Mouse (Mus musculus) heart, embryonic 10.5 days (tissue): ENCODE data around the gene Macrod1. TPM values are rescaled to one million over a fixed set of nuclear protein-coding genes. Genes with fewer than 3 reads are reported as not detected.

Experiments used
- DNase-seq: peaks from one replicate; pipeline ENCODE4 v3.0.0-alpha.2; 2017; ENCODE audit warnings: low spot score
- H3K27ac ChIP-seq: fragments of 300-500 bp; sonication (generic); 2 replicates; pipeline ENCODE4 v1.5.1; 2016; ENCODE audit warnings: mild to moderate bottlenecking
- H3K27me3 ChIP-seq: fragments of 300-500 bp; sonication (generic); 2 replicates; pipeline ENCODE4 v1.6.1; 2016; ENCODE audit warnings: mild to moderate bottlenecking; ENCODE audit not compliant: poor library complexity, insufficient read depth, severe bottlenecking
- H3K36me3 ChIP-seq: fragments of 300-500 bp; sonication (generic); 2 replicates; pipeline ENCODE4 v1.6.1; 2016; ENCODE audit warnings: mild to moderate bottlenecking, moderate library complexity
- H3K4me1 ChIP-seq: fragments of 300-500 bp; sonication (generic); 2 replicates; pipeline ENCODE4 v1.6.1; 2016; ENCODE audit warnings: mild to moderate bottlenecking
- H3K4me3 ChIP-seq: fragments of 300-500 bp; sonication (generic); 2 replicates; pipeline ENCODE4 v1.5.1; 2016; ENCODE audit warnings: mild to moderate bottlenecking, moderate library complexity
- H3K9me3 ChIP-seq: fragments of 300-500 bp; sonication (generic); 2 replicates; pipeline ENCODE4 v1.6.1; 2016; ENCODE audit warnings: mild to moderate bottlenecking, moderate library complexity
- WGBS: fragments of 180-500 bp; shearing (Covaris S2); methylation state at CpG from one replicate; pipeline ENCODE4 v1.1.7; 2016; 5-methylcytosine and 5-hydroxymethylcytosine counted together
- polyA plus RNA-seq: library from polyadenylated mRNA; unstranded; fragments of >200 nt; fragmentation: Nextera tagmentation; extraction: Ambion mirVana; gene quantifications from 2 replicates; pipeline ENCODE4 v1.2.1, GENCODE M21; 2016

The Macrod1 gene
- polyA plus RNA-seq, 1 experiment from 2014 or later, result 8.0 TPM

- Histone ChIP-seq H3K4me1 (peaks cover 46% of the 10 kb centered on the region), H3K4me3 (peak overlapping the region; percentile 69), H3K9me3 (no peaks in the 10 kb centered on the region), H3K27me3 (peaks cover 99% of the 10 kb centered on the region), H3K36me3 (no peaks in the 10 kb centered on the region), H3K27ac (no peak overlapping the region)
- WGBS, result 5% methylated on average over 5 of the region's 6 CpGs
- DNase-seq, result no peak
Observed at GRCm38 (mm10) chr19:7164238-7164637, 107.6 kb downstream of the Macrod1 start.

DNA sequence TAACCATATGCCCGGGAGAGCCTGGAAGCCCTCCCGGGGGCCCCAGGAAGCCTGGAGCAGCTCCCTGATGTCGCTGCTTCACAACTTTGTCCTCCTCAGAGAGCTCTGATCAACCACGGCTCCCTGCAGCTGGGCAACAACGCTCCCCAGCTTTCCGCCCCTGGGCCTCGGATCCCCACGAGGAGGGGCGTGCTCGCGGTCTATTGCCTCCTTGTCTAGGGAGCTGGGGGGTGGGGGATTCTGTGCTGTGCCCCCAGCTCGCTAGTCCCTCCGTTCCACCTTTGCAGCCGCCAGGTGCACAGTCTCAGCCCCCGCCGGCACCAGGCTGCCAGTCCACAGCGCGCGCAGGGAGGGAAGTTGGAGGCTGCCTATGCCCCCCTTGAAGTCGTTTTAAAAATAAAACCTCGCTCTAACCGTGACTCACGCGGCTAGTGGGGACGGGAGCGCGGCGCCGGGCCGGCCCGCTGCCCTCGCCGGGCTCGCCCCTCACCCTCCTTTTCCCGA is 108.3 kb downstream of the Macrod1 start:
- no peaks in the 10 kb centered on the region for H3K9me3 ChIP-seq
- WGBS, result 1% methylated on average over 35 of the region's 35 CpGs
- peak overlapping the region; percentile 69 for H3K4me3 ChIP-seq
- H3K27ac ChIP-seq, result peak overlapping the region; percentile 78
- H3K4me1 ChIP-seq, result peaks cover 46% of the 10 kb centered on the region
- peaks cover 98% of the 10 kb centered on the region for H3K27me3 ChIP-seq
- DNase-seq, result no peak
- H3K36me3 ChIP-seq, result no peaks in the 10 kb centered on the region

GRCm38 (mm10) chr19:7165509-7166199 is 109.0 kb downstream of the Macrod1 start:
- H3K4me3 ChIP-seq, result peak overlapping the region; percentile 69
- H3K27me3 ChIP-seq, result peaks cover 96% of the 10 kb centered on the region
- peaks cover 42% of the 10 kb centered on the region for H3K4me1 ChIP-seq
- no peaks in the 10 kb centered on the region for H3K36me3 ChIP-seq
- H3K9me3 ChIP-seq, result no peaks in the 10 kb centered on the region
- no peak for DNase-seq
- under 1% methylated on average over 80 of the region's 105 CpGs for WGBS
- H3K27ac ChIP-seq, result peak overlapping the region; percentile 78

- Histone ChIP-seq H3K9me3 (no peaks in the 10 kb centered on the region), H3K36me3 (no peaks in the 10 kb centered on the region), H3K27me3 (peaks cover 93% of the 10 kb centered on the region), H3K27ac (peak overlapping the region; percentile 78), H3K4me3 (peak overlapping the region; percentile 69), H3K4me1 (peaks cover 43% of the 10 kb centered on the region)
- 1% methylated on average over 15 of the region's 15 CpGs for whole genome bisulfite sequencing
- DNase-seq, result no peak
Observed at GRCm38 (mm10) chr19:7166200-7166711, 109.6 kb downstream of the Macrod1 start.

DNA sequence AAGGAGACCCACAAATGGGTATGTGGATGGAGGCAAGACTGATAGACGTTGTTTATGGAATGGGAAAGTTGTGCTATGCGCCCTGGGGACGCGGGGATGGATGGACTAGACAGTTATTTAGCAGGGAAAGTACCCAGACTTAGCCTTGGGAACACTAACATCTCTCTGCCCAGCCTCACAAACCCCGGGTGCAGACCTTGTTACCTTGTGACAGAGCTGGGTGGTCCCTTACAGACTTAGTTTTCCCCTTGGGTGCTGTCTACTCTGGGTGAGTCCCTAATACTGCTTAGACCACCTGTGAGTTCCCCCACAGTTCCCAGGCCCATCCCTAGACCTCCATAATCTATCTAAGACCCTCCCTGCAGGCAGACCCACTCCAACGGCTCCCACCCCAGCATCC is 110.2 kb downstream of the Macrod1 start:
- 12% methylated on average over 6 of the region's 6 CpGs for WGBS
- no peaks in the 10 kb centered on the region for H3K9me3 ChIP-seq
- peaks cover 88% of the 10 kb centered on the region for H3K27me3 ChIP-seq
- H3K27ac ChIP-seq, result no peak overlapping the region
- no peak overlapping the region for H3K4me3 ChIP-seq
- no peak for DNase-seq
- no peaks in the 10 kb centered on the region for H3K36me3 ChIP-seq
- H3K4me1 ChIP-seq, result peaks cover 48% of the 10 kb centered on the region

DNA sequence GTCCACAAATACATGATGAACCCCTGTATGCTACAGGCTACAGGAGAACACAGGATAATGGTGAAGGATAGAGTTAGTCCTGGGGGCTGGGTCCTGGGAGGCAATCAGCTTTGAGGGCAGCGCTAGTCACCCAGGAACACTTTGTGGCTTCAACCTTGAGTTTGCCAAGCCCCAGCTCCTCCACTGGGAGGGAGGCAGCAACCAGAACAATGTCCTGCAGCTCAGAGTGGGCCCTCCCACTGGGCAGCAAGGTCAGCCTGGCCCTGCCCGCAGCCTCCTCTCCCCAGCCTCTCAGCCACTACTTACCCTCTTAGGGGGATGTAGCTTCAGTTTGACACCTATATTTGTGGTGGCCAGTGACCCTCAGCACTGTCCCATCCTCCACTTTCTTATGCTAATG is 111.8 kb downstream of the Macrod1 start:
- Histone ChIP-seq H3K4me3 (no peak overlapping the region), H3K27me3 (peaks cover 77% of the 10 kb centered on the region), H3K36me3 (no peaks in the 10 kb centered on the region), H3K4me1 (peaks cover 57% of the 10 kb centered on the region), H3K9me3 (no peaks in the 10 kb centered on the region), H3K27ac (no peak overlapping the region)
- no peak for DNase-seq
- 38% methylated on average over 2 of the region's 2 CpGs for WGBS

GRCm38 (mm10) chr19:7170916-7171315 is 114.3 kb downstream of the Macrod1 start:
- peak overlapping the region; percentile 49 for H3K27ac ChIP-seq
- H3K9me3 ChIP-seq, result no peaks in the 10 kb centered on the region
- peaks cover 38% of the 10 kb centered on the region for H3K4me1 ChIP-seq
- no peaks in the 10 kb centered on the region for H3K36me3 ChIP-seq
- WGBS, result 59% methylated on average over 6 of the region's 6 CpGs
- DNase-seq, result no peak
- H3K27me3 ChIP-seq, result peaks cover 62% of the 10 kb centered on the region
- H3K4me3 ChIP-seq, result no peak overlapping the region

- DNase-seq, result no peak
- Histone ChIP-seq H3K4me3 (no peak overlapping the region), H3K36me3 (no peaks in the 10 kb centered on the region), H3K9me3 (no peaks in the 10 kb centered on the region), H3K27me3 (peaks cover 62% of the 10 kb centered on the region), H3K4me1 (peaks cover 38% of the 10 kb centered on the region), H3K27ac (peak overlapping the region; percentile 49)
- WGBS, result 6% methylated on average over 8 of the region's 8 CpGs
Observed at GRCm38 (mm10) chr19:7171447-7171846, 114.8 kb downstream of the Macrod1 start.

- 16% methylated on average over 13 of the region's 13 CpGs for WGBS
Observed at GRCm38 (mm10) chr19:7172051-7172866, 115.6 kb downstream of the Macrod1 start.

DNA sequence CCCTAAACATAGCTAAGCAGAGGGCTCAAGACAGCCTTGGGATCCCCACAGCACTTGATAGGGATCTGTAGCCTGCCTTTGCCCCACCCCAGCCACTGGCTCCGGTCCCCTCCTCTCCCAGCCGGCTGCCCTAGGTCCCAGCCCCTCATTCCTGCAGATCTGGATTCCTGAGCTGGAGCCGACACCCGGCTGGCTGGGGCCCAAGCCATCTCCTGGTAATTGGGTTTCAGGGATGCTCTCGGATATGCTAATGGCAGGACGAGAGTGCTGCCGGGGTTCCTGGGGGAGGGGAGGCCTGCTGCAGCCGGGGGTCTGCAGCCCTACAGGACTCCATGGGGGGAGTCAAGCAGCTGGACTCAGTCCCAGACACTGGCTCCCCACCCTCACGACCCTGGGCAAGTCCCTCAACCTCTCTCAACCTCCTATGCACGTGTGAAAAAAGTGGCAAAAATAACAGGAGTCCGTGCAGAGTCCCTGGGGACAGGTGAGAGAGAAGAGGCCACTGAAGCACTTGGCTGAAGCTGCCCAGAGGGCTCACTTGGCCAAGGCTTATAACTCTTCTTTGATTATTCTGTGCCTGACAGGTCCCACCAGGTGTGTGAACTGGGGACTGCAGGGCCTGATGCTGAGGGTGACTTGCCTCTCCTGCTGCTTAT is 119.6 kb downstream of the Macrod1 start:
- peaks cover 60% of the 10 kb centered on the region for H3K27me3 ChIP-seq
- WGBS, result 8% methylated on average over 11 of the region's 11 CpGs
- DNase-seq, result no peak

More at GRCm38 (mm10) chr19:7172051-7172866, 115.6 kb downstream of the Macrod1 start:
- Histone ChIP-seq H3K36me3 (no peaks in the 10 kb centered on the region), H3K27ac (peak overlapping the region; percentile 49), H3K27me3 (peaks cover 58% of the 10 kb centered on the region), H3K9me3 (no peaks in the 10 kb centered on the region), H3K4me3 (no peak overlapping the region), H3K4me1 (peaks cover 39% of the 10 kb centered on the region)
- peak; percentile 85 for DNase-seq

GRCm38 (mm10) chr19:7177804-7178511 is 121.3 kb downstream of the Macrod1 start:
- Histone ChIP-seq H3K36me3 (no peaks in the 10 kb centered on the region), H3K4me3 (no peak overlapping the region), H3K4me1 (peaks cover 44% of the 10 kb centered on the region), H3K9me3 (no peaks in the 10 kb centered on the region), H3K27ac (0 out of 2 replicates have a peak overlapping the region, but pooled peaks have one; percentile 36), H3K27me3 (peaks cover 78% of the 10 kb centered on the region)
- no peak for DNase-seq
- WGBS, result 38% methylated on average over 13 of the region's 13 CpGs

More for the DNA sequence above, 119.6 kb downstream of the Macrod1 start:
- peaks cover 48% of the 10 kb centered on the region for H3K4me1 ChIP-seq
- H3K27ac ChIP-seq, result no peak overlapping the region
- no peaks in the 10 kb centered on the region for H3K36me3 ChIP-seq
- no peaks in the 10 kb centered on the region for H3K9me3 ChIP-seq
- H3K4me3 ChIP-seq, result no peak overlapping the region

GRCm38 (mm10) chr19:7178841-7179452 is 122.3 kb downstream of the Macrod1 start:
- Histone ChIP-seq H3K27ac (no peak overlapping the region), H3K4me1 (peaks cover 45% of the 10 kb centered on the region), H3K27me3 (peaks cover 82% of the 10 kb centered on the region), H3K36me3 (no peaks in the 10 kb centered on the region), H3K9me3 (no peaks in the 10 kb centered on the region), H3K4me3 (no peak overlapping the region)
- DNase-seq, result no peak
- 31% methylated on average over 3 of the region's 3 CpGs for WGBS
